Mouse (Mus musculus) midbrain, embryonic 14.5 days (tissue): ENCODE measurements around the gene Hist1h4f. TPM values are rescaled to one million over a fixed set of nuclear protein-coding genes. Genes with fewer than 3 reads are reported as not detected.

ENCODE experiments used
- ATAC-seq: fragments of 200-750 bp; cut with Nextera tagmentation; 2 replicates; pipeline ENCODE4 v1.8.0; 2017; ENCODE audit warnings: moderate number of reproducible peaks, moderate library complexity; ENCODE audit not compliant: low FRiP score, low TSS enrichment
- DNase-seq: peaks from one replicate; pipeline ENCODE4 v3.0.0-alpha.2; 2015
- H3K27ac ChIP-seq: fragments of 300-500 bp; sonication (generic); replicated peaks from 2 replicates; pipeline ENCODE4 v1.5.1; 2014; ENCODE audit warnings: mild to moderate bottlenecking, low read depth, low read length, moderate library complexity
- H3K27me3 ChIP-seq: fragments of 300-500 bp; sonication (generic); 2 replicates; pipeline ENCODE4 v1.6.1; 2014; ENCODE audit warnings: low read length, control low read depth, mixed read lengths; ENCODE audit not compliant: control insufficient read depth, insufficient read depth
- H3K36me3 ChIP-seq: fragments of 300-500 bp; sonication (generic); 2 replicates; pipeline ENCODE4 v1.6.1; 2014; ENCODE audit warnings: low read length, control low read depth; ENCODE audit not compliant: control insufficient read depth, insufficient read depth
- H3K4me1 ChIP-seq: fragments of 300-500 bp; sonication (generic); 2 replicates; pipeline ENCODE4 v1.6.1; 2014; ENCODE audit warnings: mild to moderate bottlenecking, antibody characterized with exemption, low read length, control low read depth; ENCODE audit not compliant: control insufficient read depth, insufficient read depth
- H3K4me2 ChIP-seq: fragments of 300-500 bp; sonication (generic); 2 replicates; pipeline ENCODE4 v1.6.1; 2014; ENCODE audit warnings: mild to moderate bottlenecking, low read length, moderate library complexity
- H3K4me3 ChIP-seq: fragments of 300-500 bp; sonication (generic); replicated peaks from 2 replicates; pipeline ENCODE4 v1.5.1; 2014; ENCODE audit warnings: low read depth, low read length
- H3K9ac ChIP-seq: fragments of 300-500 bp; sonication (generic); replicated peaks from 2 replicates; pipeline ENCODE4 v1.6.1; 2014; ENCODE audit warnings: mild to moderate bottlenecking, low read length, moderate library complexity
- H3K9me3 ChIP-seq: fragments of 300-500 bp; sonication (generic); 2 replicates; pipeline ENCODE4 v1.6.1; 2016; ENCODE audit warnings: low read length, control low read depth, mixed read lengths; ENCODE audit not compliant: control insufficient read depth
- WGBS: fragments of 180-500 bp; shearing (Covaris S2); extraction: QIAGEN DNeasy Blood & Tissue Kit; methylation state at CpG from one replicate; pipeline ENCODE4 v1.1.7; 2014; 5-methylcytosine and 5-hydroxymethylcytosine counted together
- polyA plus RNA-seq: library from polyadenylated mRNA; unstranded; fragments of >200 nt; fragmentation: Nextera tagmentation; extraction: Ambion mirVana; gene quantifications from 2 replicates; pipeline ENCODE4 v1.2.1, GENCODE M21; 2014

The Hist1h4f gene
- polyA plus RNA-seq, 1 experiment from 2014 or later = not detected

DNA sequence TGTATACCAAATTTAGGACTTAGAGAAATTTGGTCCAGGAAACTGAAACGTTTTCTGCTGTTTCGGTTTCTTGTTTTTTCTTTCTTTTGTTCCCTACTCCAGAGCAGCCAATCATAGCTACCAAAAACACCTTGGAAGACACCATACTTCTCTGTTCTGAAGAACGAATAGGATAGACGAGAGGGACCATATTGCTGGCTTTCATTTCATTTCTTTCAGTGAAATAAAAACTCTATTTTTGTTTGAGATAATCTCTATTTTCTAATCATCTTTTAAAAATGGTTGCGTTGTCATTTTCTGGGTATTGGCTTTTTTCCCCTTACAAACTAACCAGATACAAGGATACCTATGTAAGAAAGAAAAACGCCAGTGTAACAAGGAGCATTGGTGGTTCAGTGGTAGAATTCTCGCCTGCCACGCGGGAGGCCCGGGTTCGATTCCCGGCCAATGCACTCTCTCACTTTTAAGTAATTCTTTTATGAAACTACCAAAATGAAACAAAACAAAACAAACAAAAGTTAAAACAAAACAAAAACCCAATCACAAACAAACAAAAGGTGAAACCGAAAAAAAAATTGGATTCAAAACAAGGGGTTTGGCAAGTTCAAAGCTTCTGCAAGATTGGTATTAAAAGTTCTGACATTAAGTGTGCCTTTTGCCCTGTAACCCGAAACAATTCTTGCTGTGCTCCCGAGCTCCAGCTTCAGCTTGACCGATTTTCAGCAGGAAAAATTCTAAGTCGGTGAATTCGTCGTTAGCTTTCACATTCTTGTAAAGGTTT is 34.4 kb downstream of the Hist1h4f start:
- H3K27ac ChIP-seq = no peak overlapping the region
- H3K4me3 ChIP-seq = peak overlapping the region; percentile 46
- peak; percentile 93 for DNase-seq
- peak overlapping the region; percentile 85 for H3K4me2 ChIP-seq
- under 1% methylated on average over 19 of the region's 19 CpGs for WGBS
- no peaks in the 10 kb centered on the region for H3K9me3 ChIP-seq
- H3K27me3 ChIP-seq = no peaks in the 10 kb centered on the region
- no peaks in the 10 kb centered on the region for H3K36me3 ChIP-seq
- no peaks in the 10 kb centered on the region for H3K4me1 ChIP-seq
- no peak overlapping the region for H3K9ac ChIP-seq
- ATAC-seq = peak; percentile 78

DNA sequence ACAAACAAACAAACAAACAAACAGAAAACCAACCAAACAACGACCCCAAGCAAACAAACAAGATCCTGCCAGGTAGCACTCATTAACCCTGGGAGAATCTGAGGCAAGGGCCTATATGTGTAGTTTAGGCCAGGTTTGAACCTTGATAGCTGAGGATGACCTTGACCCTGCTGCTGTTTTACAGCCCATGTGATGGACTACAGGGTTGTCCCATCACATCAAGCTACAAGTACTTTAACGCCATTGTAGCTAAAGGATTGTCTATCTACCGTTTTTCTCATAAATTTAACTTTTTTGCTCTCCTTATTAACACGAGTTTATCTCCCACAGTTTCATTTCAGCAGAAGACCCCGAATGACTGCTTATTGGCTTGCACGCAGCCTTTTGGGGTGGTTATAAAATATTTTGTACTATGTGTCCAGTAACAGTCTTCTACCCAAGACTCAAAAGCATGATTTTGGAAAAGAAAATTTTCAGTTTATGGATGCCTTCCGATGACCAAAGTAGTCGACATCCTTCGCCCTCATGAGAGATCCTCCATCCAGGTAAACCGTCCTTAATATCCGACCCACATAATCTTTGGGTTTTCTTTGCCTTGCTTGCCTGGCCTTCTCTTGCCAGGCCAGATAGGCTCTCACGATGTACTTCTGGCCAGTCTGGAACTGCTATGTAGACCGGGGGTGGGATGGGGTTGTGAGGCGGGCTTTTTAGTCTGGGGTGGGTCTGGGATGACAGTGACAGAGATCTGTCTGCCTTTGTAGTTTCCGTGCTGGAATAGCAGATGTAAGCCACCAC is 35.4 kb downstream of the Hist1h4f start:
- Histone ChIP-seq H3K4me3 (peak overlapping the region; percentile 46), H3K27me3 (no peaks in the 10 kb centered on the region), H3K9ac (no peak overlapping the region; the same call in 1 of the 2 replicates), H3K36me3 (no peaks in the 10 kb centered on the region), H3K27ac (no peak overlapping the region), H3K4me2 (peak overlapping the region; percentile 85), H3K4me1 (no peaks in the 10 kb centered on the region), H3K9me3 (no peaks in the 10 kb centered on the region)
- ATAC-seq (no peak), DNase-seq (no peak)
- 53% methylated on average over 15 of the region's 15 CpGs for WGBS

DNA sequence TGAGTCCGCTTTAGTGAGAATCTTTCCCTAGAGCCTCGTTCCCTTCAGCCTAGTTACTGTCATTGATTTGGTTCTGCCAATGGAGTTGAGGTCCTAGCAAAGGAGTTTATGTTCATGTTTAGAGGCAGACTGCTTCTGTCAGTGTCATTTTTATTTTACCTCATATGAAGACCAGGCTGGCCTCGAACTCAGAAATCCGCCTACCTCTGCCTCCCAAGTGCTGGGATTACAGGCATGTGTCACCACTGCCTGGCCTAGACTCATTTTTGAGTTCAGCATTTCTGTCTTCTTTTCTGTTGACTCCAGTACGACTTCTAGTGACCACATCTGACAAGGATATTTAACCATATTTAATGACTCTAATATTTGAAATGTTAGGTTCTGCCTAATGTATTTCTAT is 36.2 kb downstream of the Hist1h4f start:
- H3K4me2 ChIP-seq = no peak overlapping the region

GRCm38 (mm10) chr13:23513517-23513916 is 37.9 kb downstream of the Hist1h4f start:
- no peaks in the 10 kb centered on the region for H3K27me3 ChIP-seq
- DNase-seq (no peak), ATAC-seq (no peak)
- H3K4me2 ChIP-seq = no peak overlapping the region
- no peak overlapping the region for H3K27ac ChIP-seq
- H3K9ac ChIP-seq = no peak overlapping the region
- 87% methylated on average over 1 of the region's 1 CpGs for WGBS
- H3K9me3 ChIP-seq = no peaks in the 10 kb centered on the region
- H3K4me1 ChIP-seq = no peaks in the 10 kb centered on the region
- H3K4me3 ChIP-seq = no peak overlapping the region
- H3K36me3 ChIP-seq = no peaks in the 10 kb centered on the region

More for the DNA sequence above, 36.2 kb downstream of the Hist1h4f start:
- no peak overlapping the region for H3K9ac ChIP-seq
- no peaks in the 10 kb centered on the region for H3K9me3 ChIP-seq
- H3K4me1 ChIP-seq = no peaks in the 10 kb centered on the region
- H3K27me3 ChIP-seq = no peaks in the 10 kb centered on the region
- no peak overlapping the region for H3K4me3 ChIP-seq
- WGBS = 74% methylated on average over 5 of the region's 5 CpGs
- no peak for DNase-seq
- no peak overlapping the region for H3K27ac ChIP-seq
- no peak for ATAC-seq
- no peaks in the 10 kb centered on the region for H3K36me3 ChIP-seq

DNA sequence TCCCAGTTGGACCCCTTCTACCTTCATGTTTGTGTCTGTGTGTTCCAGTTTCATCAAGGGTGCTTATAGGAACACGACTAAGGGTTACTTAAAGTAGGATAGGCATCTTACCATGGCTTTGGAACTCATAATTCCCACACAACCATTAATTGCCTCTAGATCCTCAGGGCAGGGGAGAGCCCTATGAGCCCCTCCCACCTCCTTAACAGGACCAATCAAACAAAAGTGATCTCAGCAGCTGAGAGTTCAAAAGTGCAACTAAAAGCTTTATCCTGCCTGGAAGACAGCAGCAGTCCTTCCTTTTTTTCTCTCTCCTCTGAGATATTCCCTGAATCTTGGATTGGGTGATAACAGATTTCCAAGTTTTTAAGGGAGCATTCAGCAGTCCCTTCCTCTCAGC is 41.3 kb downstream of the Hist1h4f start:
- Histone ChIP-seq H3K27me3 (no peaks in the 10 kb centered on the region), H3K4me1 (0 out of 2 replicates have a peak, but pooled peaks cover 6% of the 10 kb centered on the region), H3K9ac (no peak overlapping the region), H3K9me3 (no peaks in the 10 kb centered on the region), H3K27ac (no peak overlapping the region), H3K4me3 (no peak overlapping the region), H3K4me2 (no peak overlapping the region), H3K36me3 (no peaks in the 10 kb centered on the region)
- DNase-seq = no peak
- no peak for ATAC-seq
- 61% methylated on average over 1 of the region's 1 CpGs for WGBS

GRCm38 (mm10) chr13:23506819-23507515 is 44.5 kb downstream of the Hist1h4f start:
- Histone ChIP-seq H3K27me3 (no peaks in the 10 kb centered on the region; the same call in 1 of the 2 replicates), H3K9me3 (no peaks in the 10 kb centered on the region), H3K4me2 (no peak overlapping the region), H3K4me1 (0 out of 2 replicates have a peak, but pooled peaks cover 6% of the 10 kb centered on the region), H3K9ac (no peak overlapping the region), H3K36me3 (no peaks in the 10 kb centered on the region), H3K4me3 (no peak overlapping the region), H3K27ac (no peak overlapping the region)
- WGBS = 16% methylated on average over 14 of the region's 14 CpGs
- DNase-seq (no peak), ATAC-seq (no peak)

DNA sequence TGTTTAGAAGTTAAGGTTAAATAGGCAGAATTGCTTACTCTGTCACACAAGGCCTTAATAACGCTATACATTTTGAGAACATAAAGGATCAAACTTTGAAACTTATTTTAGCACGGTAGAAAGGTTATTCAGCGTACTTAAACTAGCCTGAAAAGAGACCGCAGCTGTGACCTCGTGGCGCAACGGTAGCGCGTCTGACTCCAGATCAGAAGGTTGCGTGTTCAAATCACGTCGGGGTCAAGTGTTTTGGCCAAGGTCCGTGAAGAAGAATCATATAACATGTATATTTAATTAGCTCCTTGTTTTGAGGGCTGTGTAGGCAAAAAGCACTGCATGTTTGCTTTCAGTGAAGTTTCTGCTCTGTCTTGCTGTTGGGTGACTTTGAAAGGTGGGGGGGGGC is 45.1 kb downstream of the Hist1h4f start:
- H3K4me1 ChIP-seq = 0 out of 2 replicates have a peak, but pooled peaks cover 6% of the 10 kb centered on the region
- peak overlapping the region; percentile 35 for H3K4me2 ChIP-seq
- H3K9me3 ChIP-seq = no peaks in the 10 kb centered on the region
- DNase-seq (peak; percentile 69), ATAC-seq (no peak)
- no peak overlapping the region for H3K27ac ChIP-seq
- H3K36me3 ChIP-seq = no peaks in the 10 kb centered on the region
- H3K9ac ChIP-seq = no peak overlapping the region
- H3K27me3 ChIP-seq = no peaks in the 10 kb centered on the region; the same call in 1 of the 2 replicates
- 5% methylated on average over 13 of the region's 13 CpGs for WGBS
- H3K4me3 ChIP-seq = peak overlapping the region; percentile 5; the same call in 1 of the 2 replicates

DNA sequence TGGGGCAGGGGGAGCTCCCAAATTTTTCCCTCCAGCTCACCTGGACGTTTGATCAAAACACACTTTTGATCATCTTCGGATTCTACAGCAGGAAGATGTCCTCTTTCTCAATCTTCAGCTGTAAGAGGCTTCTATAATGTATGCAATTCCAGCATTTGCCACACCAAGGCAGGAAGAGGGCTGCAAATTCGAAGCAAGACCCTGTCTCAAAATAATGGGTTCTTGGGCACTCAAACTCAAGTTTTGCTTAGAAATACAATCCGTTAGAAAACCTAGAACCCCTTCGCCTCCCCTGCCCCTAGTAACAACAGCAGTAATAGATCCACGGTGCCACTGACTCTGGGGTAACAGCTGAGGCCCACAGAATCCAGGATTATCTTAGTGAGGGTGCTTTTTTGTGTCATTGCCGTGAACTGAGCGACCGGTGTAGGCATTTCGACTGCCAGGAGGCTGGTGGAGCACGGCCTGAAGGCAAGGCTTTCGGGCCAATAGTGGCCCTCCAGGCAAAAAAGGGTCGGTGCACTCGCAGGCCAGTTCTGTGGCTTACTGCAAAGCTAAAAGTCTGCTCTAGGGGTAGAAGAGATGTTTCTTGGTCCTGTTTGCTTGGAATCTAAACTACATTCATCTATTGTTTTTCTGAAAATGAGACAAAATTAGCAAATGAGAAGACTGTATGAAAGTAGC is 45.6 kb downstream of the Hist1h4f start:
- Histone ChIP-seq H3K27me3 (no peaks in the 10 kb centered on the region; the same call in 1 of the 2 replicates), H3K4me3 (peak overlapping the region; percentile 5; the same call in 1 of the 2 replicates), H3K4me2 (peak overlapping the region; percentile 35), H3K4me1 (0 out of 2 replicates have a peak, but pooled peaks cover 6% of the 10 kb centered on the region), H3K9ac (no peak overlapping the region), H3K9me3 (no peaks in the 10 kb centered on the region), H3K36me3 (no peaks in the 10 kb centered on the region), H3K27ac (no peak overlapping the region)
- DNase-seq (no peak), ATAC-seq (no peak)
- 5% methylated on average over 14 of the region's 14 CpGs for WGBS
